Mouse (Mus musculus): ENCODE data around the gene Dnaic1. TPM values are rescaled to one million over a fixed set of nuclear protein-coding genes. Genes with fewer than 3 reads are reported as not detected.

Gene Dnaic1
- polyA plus RNA-seq (2016; fragmentation: Nextera tagmentation; extraction: Ambion mirVana) = 1.6 and 2.2 TPM in 2 replicates

GRCm38 (mm10) chr4:41569411-41569885 is at the start of gene Dnaic1, which contains the start of gene Fam219a:
Dnaic1 (plus strand) TSS chr4:41569775.
Fam219a (minus strand) TSS chr4:41569538.
- peak within 1 kb of the TSS; percentile 80 for H3K4me3 ChIP-seq
- peaks cover 36% of the 10 kb centered on the region for H3K27me3 ChIP-seq (ENCODE audit: low read depth, poor library complexity, severe bottlenecking)
- peaks cover 39% of the 10 kb centered on the region for H3K4me1 ChIP-seq
- H3K36me3 ChIP-seq = no peaks in the 10 kb centered on the region
- H3K27ac ChIP-seq (replicated peaks) = peak within 1 kb of the TSS; percentile 88
- peak; percentile 99 for DNase-seq (ENCODE audit: low spot score)
- WGBS = under 1% methylated on average over 41 of the region's 41 CpGs
- no peaks in the 10 kb centered on the region for H3K9me3 ChIP-seq (replicated peaks)

GRCm38 (mm10) chr4:41520641-41521040 is 48.9 kb upstream of the Dnaic1 start:
- no peaks in the 10 kb centered on the region for H3K9me3 ChIP-seq (replicated peaks)
- no peak overlapping the region for H3K27ac ChIP-seq (replicated peaks)
- H3K4me3 ChIP-seq = no peak overlapping the region
- peaks cover 25% of the 10 kb centered on the region; the same call in 1 of the 2 replicates for H3K27me3 ChIP-seq (ENCODE audit: low read depth, poor library complexity, severe bottlenecking)
- WGBS = 45% methylated on average over 14 of the region's 14 CpGs
- no peak for DNase-seq (ENCODE audit: low spot score)
- peaks cover 22% of the 10 kb centered on the region for H3K36me3 ChIP-seq
- peaks cover 33% of the 10 kb centered on the region for H3K4me1 ChIP-seq

GRCm38 (mm10) chr4:41522136-41522535 is 47.4 kb upstream of the Dnaic1 start:
- H3K4me1 ChIP-seq = peaks cover 48% of the 10 kb centered on the region
- DNase-seq (ENCODE audit: low spot score) = no peak
- peaks cover 22% of the 10 kb centered on the region for H3K36me3 ChIP-seq
- H3K9me3 ChIP-seq (replicated peaks) = no peaks in the 10 kb centered on the region
- no peak overlapping the region for H3K4me3 ChIP-seq
- H3K27ac ChIP-seq (replicated peaks) = 0 out of 2 replicates have a peak overlapping the region, but pooled peaks have one; percentile 6
- H3K27me3 ChIP-seq (ENCODE audit: low read depth, poor library complexity, severe bottlenecking) = peaks cover 25% of the 10 kb centered on the region; the same call in 1 of the 2 replicates
- WGBS = 90% methylated on average over 6 of the region's 6 CpGs

GRCm38 (mm10) chr4:41522788-41523187 is 46.8 kb upstream of the Dnaic1 start:
- Histone ChIP-seq H3K9me3 (replicated peaks) (no peaks in the 10 kb centered on the region), H3K27me3 (ENCODE audit: low read depth, poor library complexity, severe bottlenecking) (peaks cover 25% of the 10 kb centered on the region; the same call in 1 of the 2 replicates), H3K4me3 (no peak overlapping the region), H3K4me1 (peaks cover 54% of the 10 kb centered on the region), H3K36me3 (peaks cover 22% of the 10 kb centered on the region), H3K27ac (replicated peaks) (0 out of 2 replicates have a peak overlapping the region, but pooled peaks have one; percentile 6)
- WGBS = 60% methylated on average over 5 of the region's 5 CpGs
- DNase-seq (ENCODE audit: low spot score) = peak; percentile 41

- Histone ChIP-seq H3K36me3 (peaks cover 18% of the 10 kb centered on the region), H3K27ac (replicated peaks) (peak overlapping the region; percentile 9; the same call in 1 of the 2 replicates), H3K9me3 (replicated peaks) (no peaks in the 10 kb centered on the region), H3K4me1 (peaks cover 65% of the 10 kb centered on the region), H3K27me3 (ENCODE audit: low read depth, poor library complexity, severe bottlenecking) (peaks cover 25% of the 10 kb centered on the region; the same call in 1 of the 2 replicates), H3K4me3 (no peak overlapping the region)
- no peak for DNase-seq (ENCODE audit: low spot score)
- WGBS = 81% methylated on average over 7 of the region's 7 CpGs
Measured at GRCm38 (mm10) chr4:41523839-41524238, 45.7 kb upstream of the Dnaic1 start.

GRCm38 (mm10) chr4:41524829-41525228 is 44.7 kb upstream of the Dnaic1 start:
- Histone ChIP-seq H3K4me3 (no peak overlapping the region), H3K4me1 (peaks cover 69% of the 10 kb centered on the region), H3K36me3 (peaks cover 10% of the 10 kb centered on the region), H3K27me3 (ENCODE audit: low read depth, poor library complexity, severe bottlenecking) (peaks cover 24% of the 10 kb centered on the region; the same call in 1 of the 2 replicates), H3K27ac (replicated peaks) (no peak overlapping the region), H3K9me3 (replicated peaks) (no peaks in the 10 kb centered on the region)
- WGBS = 80% methylated on average over 9 of the region's 9 CpGs
- DNase-seq (ENCODE audit: low spot score) = no peak

- Histone ChIP-seq H3K36me3 (peaks cover 3% of the 10 kb centered on the region), H3K27me3 (ENCODE audit: low read depth, poor library complexity, severe bottlenecking) (peaks cover 9% of the 10 kb centered on the region; the same call in 1 of the 2 replicates), H3K27ac (replicated peaks) (peak overlapping the region; percentile 88), H3K4me1 (peaks cover 77% of the 10 kb centered on the region), H3K4me3 (peak overlapping the region; percentile 30; the same call in 1 of the 2 replicates), H3K9me3 (replicated peaks) (no peaks in the 10 kb centered on the region)
- DNase-seq (ENCODE audit: low spot score) = peak; percentile 61
- 35% methylated on average over 7 of the region's 7 CpGs for WGBS
Measured at GRCm38 (mm10) chr4:41526553-41526952, 43.0 kb upstream of the Dnaic1 start.

- no peaks in the 10 kb centered on the region for H3K9me3 ChIP-seq (replicated peaks)
- 0 out of 2 replicates have a peak, but pooled peaks cover 2% of the 10 kb centered on the region for H3K36me3 ChIP-seq
- H3K27ac ChIP-seq (replicated peaks) = peak overlapping the region; percentile 88
- peak overlapping the region; percentile 30; the same call in 1 of the 2 replicates for H3K4me3 ChIP-seq
- peaks cover 74% of the 10 kb centered on the region for H3K4me1 ChIP-seq
- H3K27me3 ChIP-seq (ENCODE audit: low read depth, poor library complexity, severe bottlenecking) = peaks cover 4% of the 10 kb centered on the region; the same call in 1 of the 2 replicates
- 15% methylated on average over 13 of the region's 13 CpGs for WGBS
- peak; percentile 78 for DNase-seq (ENCODE audit: low spot score)
Measured at GRCm38 (mm10) chr4:41527076-41527475, 42.5 kb upstream of the Dnaic1 start.

GRCm38 (mm10) chr4:41527996-41528395 is 41.6 kb upstream of the Dnaic1 start:
- Histone ChIP-seq H3K27me3 (ENCODE audit: low read depth, poor library complexity, severe bottlenecking) (no peaks in the 10 kb centered on the region), H3K4me3 (peak overlapping the region; percentile 9; the same call in 1 of the 2 replicates), H3K9me3 (replicated peaks) (no peaks in the 10 kb centered on the region), H3K36me3 (0 out of 2 replicates have a peak, but pooled peaks cover 2% of the 10 kb centered on the region), H3K4me1 (peaks cover 69% of the 10 kb centered on the region), H3K27ac (replicated peaks) (peak overlapping the region; percentile 88)
- DNase-seq (ENCODE audit: low spot score) = peak; percentile 67
- WGBS = 16% methylated on average over 8 of the region's 8 CpGs

- Histone ChIP-seq H3K4me3 (no peak overlapping the region), H3K9me3 (replicated peaks) (no peaks in the 10 kb centered on the region; the same call in 1 of the 2 replicates), H3K27ac (replicated peaks) (no peak overlapping the region), H3K36me3 (peaks cover 1% of the 10 kb centered on the region; the same call in 1 of the 2 replicates), H3K27me3 (ENCODE audit: low read depth, poor library complexity, severe bottlenecking) (no peaks in the 10 kb centered on the region), H3K4me1 (peaks cover 38% of the 10 kb centered on the region)
- WGBS = 30% methylated on average over 6 of the region's 6 CpGs
- DNase-seq (ENCODE audit: low spot score) = no peak
Measured at GRCm38 (mm10) chr4:41532420-41532819, 37.2 kb upstream of the Dnaic1 start.

- peaks cover 10% of the 10 kb centered on the region; the same call in 1 of the 2 replicates for H3K36me3 ChIP-seq
- H3K9me3 ChIP-seq (replicated peaks) = no peaks in the 10 kb centered on the region; the same call in 1 of the 2 replicates
- DNase-seq (ENCODE audit: low spot score) = no peak
- H3K4me1 ChIP-seq = peaks cover 19% of the 10 kb centered on the region
- H3K27me3 ChIP-seq (ENCODE audit: low read depth, poor library complexity, severe bottlenecking) = no peaks in the 10 kb centered on the region
- H3K27ac ChIP-seq (replicated peaks) = no peak overlapping the region
- WGBS = 76% methylated on average over 5 of the region's 5 CpGs
- no peak overlapping the region for H3K4me3 ChIP-seq
Measured at GRCm38 (mm10) chr4:41534866-41535265, 34.7 kb upstream of the Dnaic1 start.

GRCm38 (mm10) chr4:41542136-41542535 is 27.4 kb upstream of the Dnaic1 start:
- no peak for DNase-seq (ENCODE audit: low spot score)
- H3K27ac ChIP-seq (replicated peaks) = no peak overlapping the region
- no peaks in the 10 kb centered on the region; the same call in 1 of the 2 replicates for H3K9me3 ChIP-seq (replicated peaks)
- WGBS = 86% methylated on average over 8 of the region's 8 CpGs
- peaks cover 33% of the 10 kb centered on the region for H3K4me1 ChIP-seq
- H3K36me3 ChIP-seq = peaks cover 10% of the 10 kb centered on the region; the same call in 1 of the 2 replicates
- H3K27me3 ChIP-seq (ENCODE audit: low read depth, poor library complexity, severe bottlenecking) = no peaks in the 10 kb centered on the region
- H3K4me3 ChIP-seq = no peak overlapping the region

GRCm38 (mm10) chr4:41545985-41546384 is 23.6 kb upstream of the Dnaic1 start:
- no peaks in the 10 kb centered on the region for H3K9me3 ChIP-seq (replicated peaks)
- peak; percentile 46 for DNase-seq (ENCODE audit: low spot score)
- no peaks in the 10 kb centered on the region for H3K27me3 ChIP-seq (ENCODE audit: low read depth, poor library complexity, severe bottlenecking)
- no peaks in the 10 kb centered on the region for H3K36me3 ChIP-seq
- peaks cover 33% of the 10 kb centered on the region for H3K4me1 ChIP-seq
- H3K27ac ChIP-seq (replicated peaks) = no peak overlapping the region
- WGBS = 25% methylated on average over 8 of the region's 8 CpGs
- no peak overlapping the region for H3K4me3 ChIP-seq

Measured in midbrain, embryonic 10.5 days (tissue).